Mouse (Mus musculus) neural tube, embryonic 11.5 days (tissue): ENCODE data around the gene Xylt1. TPM values are rescaled to one million over a fixed set of nuclear protein-coding genes. Genes with fewer than 3 reads are reported as not detected.
A peak's percentile ranks its signal among the peaks of the same experiment; 100 is the strongest.

ENCODE experiments used
- ATAC-seq: fragments of 200-750 bp; cut with Nextera tagmentation; 2 replicates; pipeline ENCODE4 v1.8.0; 2017; ENCODE audit warnings: moderate number of reproducible peaks, mild to moderate bottlenecking, moderate TSS enrichment, moderate library complexity; ENCODE audit not compliant: insufficient read depth, low FRiP score, low TSS enrichment
- DNase-seq: peaks from one replicate; pipeline ENCODE4 v3.0.0-alpha.2; 2015; ENCODE audit warnings: low spot score
- H3K27ac ChIP-seq: fragments of 300-500 bp; sonication (generic); 2 replicates; pipeline ENCODE4 v1.5.1; 2014; ENCODE audit warnings: low read depth, mild to moderate bottlenecking, low read length
- H3K27me3 ChIP-seq: fragments of 300-500 bp; sonication (generic); 2 replicates; pipeline ENCODE4 v1.6.1; 2014; ENCODE audit warnings: mild to moderate bottlenecking, low read length, mixed read lengths; ENCODE audit not compliant: control insufficient read depth, insufficient read depth
- H3K36me3 ChIP-seq: fragments of 300-500 bp; sonication (generic); 2 replicates; pipeline ENCODE4 v1.6.1; 2014; ENCODE audit warnings: mild to moderate bottlenecking, low read length, moderate library complexity, mixed read lengths; ENCODE audit not compliant: control insufficient read depth, insufficient read depth
- H3K4me1 ChIP-seq: fragments of 300-500 bp; sonication (generic); 2 replicates; pipeline ENCODE4 v1.6.1; 2014; ENCODE audit warnings: low read length, mixed read lengths; ENCODE audit not compliant: control insufficient read depth, insufficient read depth
- H3K4me2 ChIP-seq: fragments of 300-500 bp; sonication (generic); 2 replicates; pipeline ENCODE4 v1.6.1; 2014; ENCODE audit warnings: low read depth, mild to moderate bottlenecking, moderate library complexity
- H3K4me3 ChIP-seq: fragments of 300-500 bp; sonication (generic); 2 replicates; pipeline ENCODE4 v1.5.1; 2014; ENCODE audit warnings: low read depth, low read length
- H3K9ac ChIP-seq: fragments of 300-500 bp; sonication (generic); 2 replicates; pipeline ENCODE4 v1.6.1; 2014; ENCODE audit warnings: mild to moderate bottlenecking, low read length
- H3K9me3 ChIP-seq: fragments of 300-500 bp; sonication (generic); 2 replicates; pipeline ENCODE4 v1.6.1; 2016; ENCODE audit warnings: low read length; ENCODE audit not compliant: control insufficient read depth
- WGBS: fragments of 180-500 bp; shearing (Covaris S2); extraction: QIAGEN DNeasy Blood & Tissue Kit; methylation state at CpG from one replicate; pipeline ENCODE4 v1.1.7; 2014; 5-methylcytosine and 5-hydroxymethylcytosine counted together
- polyA plus RNA-seq: library from polyadenylated mRNA; unstranded; fragments of >200 nt; fragmentation: Nextera tagmentation; extraction: Ambion mirVana; gene quantifications from 2 replicates; pipeline ENCODE4 v1.2.1, GENCODE M21; 2014

Gene Xylt1
- polyA plus RNA-seq, 1 experiment from 2014 or later: 1.6 TPM

DNA sequence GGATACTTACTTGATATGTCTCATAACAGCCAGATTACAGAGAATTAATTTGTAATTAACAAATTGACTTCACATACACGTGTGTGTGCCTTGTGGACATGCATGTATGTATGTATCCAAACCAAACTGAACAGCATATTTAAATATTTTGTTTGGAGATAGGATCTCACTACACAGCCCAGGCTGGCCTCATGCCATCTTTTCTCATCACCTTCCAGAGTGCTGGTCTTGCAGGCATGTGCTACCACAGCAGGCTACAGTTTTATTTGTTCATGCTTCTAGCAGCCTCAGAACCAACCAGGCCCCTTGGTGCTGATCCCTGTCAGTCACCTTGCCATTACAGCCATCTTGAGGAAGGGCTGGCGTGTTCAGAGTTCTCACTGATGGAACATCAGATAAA, 233.6 kb downstream of the Xylt1 start:
- no peak for DNase-seq
- H3K9ac ChIP-seq: no peak overlapping the region
- no peak overlapping the region for H3K4me3 ChIP-seq
- no peak overlapping the region for H3K4me2 ChIP-seq
- WGBS: 90% methylated on average over 2 of the region's 2 CpGs
- H3K4me1 ChIP-seq: peaks cover 12% of the 10 kb centered on the region; the same call in 1 of the 2 replicates
- no peaks in the 10 kb centered on the region for H3K27me3 ChIP-seq
- no peak for ATAC-seq
- no peak overlapping the region for H3K27ac ChIP-seq
- no peaks in the 10 kb centered on the region for H3K36me3 ChIP-seq
- no peaks in the 10 kb centered on the region for H3K9me3 ChIP-seq

GRCm38 (mm10) chr7:117614851-117615250, 234.1 kb downstream of the Xylt1 start:
- no peaks in the 10 kb centered on the region for H3K27me3 ChIP-seq
- no peak overlapping the region for H3K9ac ChIP-seq
- no peaks in the 10 kb centered on the region for H3K36me3 ChIP-seq
- WGBS: 88% methylated on average over 5 of the region's 5 CpGs
- no peak for ATAC-seq
- DNase-seq: no peak
- peaks cover 17% of the 10 kb centered on the region; the same call in 1 of the 2 replicates for H3K4me1 ChIP-seq
- no peak overlapping the region for H3K4me3 ChIP-seq
- no peak overlapping the region for H3K27ac ChIP-seq
- H3K9me3 ChIP-seq: no peaks in the 10 kb centered on the region
- H3K4me2 ChIP-seq: no peak overlapping the region

- no peak overlapping the region for H3K27ac ChIP-seq
- H3K9me3 ChIP-seq: no peaks in the 10 kb centered on the region
- H3K4me3 ChIP-seq: no peak overlapping the region
- ATAC-seq (no peak), DNase-seq (no peak)
- H3K36me3 ChIP-seq: no peaks in the 10 kb centered on the region
- no peaks in the 10 kb centered on the region for H3K27me3 ChIP-seq
- no peak overlapping the region for H3K9ac ChIP-seq
- H3K4me1 ChIP-seq: peaks cover 17% of the 10 kb centered on the region; the same call in 1 of the 2 replicates
- no peak overlapping the region for H3K4me2 ChIP-seq
- 68% methylated on average over 5 of the region's 5 CpGs for WGBS
Observed at GRCm38 (mm10) chr7:117616277-117616676, 235.5 kb downstream of the Xylt1 start.

DNA sequence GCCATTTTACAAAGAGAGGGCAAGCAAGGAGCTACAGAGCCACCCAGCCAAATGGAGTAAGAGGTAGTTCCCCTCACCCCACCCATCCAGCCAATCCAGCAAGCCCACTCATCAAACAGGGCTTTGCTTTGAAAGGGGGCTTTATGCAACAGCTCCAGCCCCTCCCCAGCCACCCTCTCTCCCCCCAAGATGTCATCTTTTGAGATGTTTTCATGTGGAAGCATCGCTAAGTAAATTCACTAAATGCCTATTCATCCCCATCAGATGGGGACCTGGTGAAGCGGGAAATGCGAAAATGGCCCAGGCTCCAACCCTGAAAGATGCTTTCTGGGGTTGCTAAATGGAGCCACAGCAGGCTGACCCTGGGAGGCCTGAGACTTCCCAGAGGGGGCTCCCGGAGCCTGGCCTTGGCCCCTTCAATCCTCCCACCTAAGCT, 238.0 kb downstream of the Xylt1 start:
- H3K36me3 ChIP-seq: no peaks in the 10 kb centered on the region
- H3K27ac ChIP-seq: no peak overlapping the region
- DNase-seq (peak; percentile 64), ATAC-seq (peak; percentile 79)
- H3K27me3 ChIP-seq: no peaks in the 10 kb centered on the region
- H3K9me3 ChIP-seq: no peaks in the 10 kb centered on the region
- H3K9ac ChIP-seq: no peak overlapping the region
- WGBS: 36% methylated on average over 4 of the region's 4 CpGs
- no peak overlapping the region for H3K4me3 ChIP-seq
- H3K4me2 ChIP-seq: no peak overlapping the region
- H3K4me1 ChIP-seq: peaks cover 17% of the 10 kb centered on the region; the same call in 1 of the 2 replicates

DNA sequence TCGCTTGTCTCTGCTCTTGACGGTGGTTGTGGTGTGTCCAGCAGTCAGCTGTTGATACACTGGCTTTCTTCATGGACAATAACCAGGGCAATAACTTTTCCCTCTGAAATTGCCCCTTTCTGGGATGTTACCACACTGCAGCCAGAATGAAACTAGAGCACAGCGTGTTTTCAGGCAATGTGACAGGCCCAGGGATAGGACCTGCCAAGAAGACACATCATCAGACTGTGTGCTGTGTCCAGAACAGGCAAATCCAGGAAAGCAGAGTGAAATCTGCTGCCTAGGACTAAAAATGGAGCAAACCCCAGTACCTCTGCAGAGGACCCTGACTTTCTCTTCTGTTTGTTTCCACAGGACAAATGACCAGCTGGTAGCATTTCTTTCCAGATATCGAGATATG, 240.8 kb downstream of the Xylt1 start:
- peaks cover 17% of the 10 kb centered on the region; the same call in 1 of the 2 replicates for H3K4me1 ChIP-seq
- WGBS: 84% methylated on average over 4 of the region's 4 CpGs
- H3K27ac ChIP-seq: no peak overlapping the region
- no peaks in the 10 kb centered on the region for H3K9me3 ChIP-seq
- no peak overlapping the region for H3K4me3 ChIP-seq
- DNase-seq (no peak), ATAC-seq (no peak)
- H3K27me3 ChIP-seq: no peaks in the 10 kb centered on the region
- no peak overlapping the region for H3K4me2 ChIP-seq
- no peaks in the 10 kb centered on the region for H3K36me3 ChIP-seq
- H3K9ac ChIP-seq: no peak overlapping the region

DNA sequence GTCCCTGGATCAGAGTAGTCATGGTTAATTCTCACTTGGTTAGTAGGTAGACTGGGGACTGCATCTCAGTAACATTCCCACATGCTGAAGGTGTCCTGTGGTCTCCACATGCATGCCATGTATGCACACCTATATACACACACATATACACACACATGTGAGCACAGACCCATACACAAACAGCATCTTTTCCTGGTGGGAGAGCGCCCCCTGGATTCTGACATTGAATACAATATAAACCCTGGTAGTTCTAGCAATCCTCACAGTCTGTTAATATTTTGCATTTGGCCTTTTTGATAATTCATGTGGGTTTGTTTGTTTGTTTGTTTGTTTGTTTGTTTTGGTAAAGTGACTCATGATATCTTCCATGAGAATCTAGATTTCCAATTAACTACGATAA, 242.0 kb downstream of the Xylt1 start:
- no peak overlapping the region for H3K4me3 ChIP-seq
- DNase-seq: no peak

GRCm38 (mm10) chr7:117628791-117629190, 248.0 kb downstream of the Xylt1 start:
- ATAC-seq (no peak), DNase-seq (no peak)
- H3K9me3 ChIP-seq: no peaks in the 10 kb centered on the region
- H3K27ac ChIP-seq: no peak overlapping the region
- no peaks in the 10 kb centered on the region for H3K27me3 ChIP-seq
- no peak overlapping the region for H3K9ac ChIP-seq
- 68% methylated on average over 3 of the region's 3 CpGs for WGBS
- no peaks in the 10 kb centered on the region for H3K4me1 ChIP-seq
- H3K36me3 ChIP-seq: no peaks in the 10 kb centered on the region
- no peak overlapping the region for H3K4me3 ChIP-seq
- no peak overlapping the region for H3K4me2 ChIP-seq

More for the DNA sequence above, 242.0 kb downstream of the Xylt1 start:
- Histone ChIP-seq H3K9me3 (no peaks in the 10 kb centered on the region), H3K27me3 (no peaks in the 10 kb centered on the region), H3K27ac (no peak overlapping the region), H3K4me2 (no peak overlapping the region), H3K4me1 (peaks cover 17% of the 10 kb centered on the region; the same call in 1 of the 2 replicates), H3K36me3 (no peaks in the 10 kb centered on the region), H3K9ac (no peak overlapping the region)
- 80% methylated on average over 2 of the region's 2 CpGs for WGBS
- ATAC-seq: no peak

DNA sequence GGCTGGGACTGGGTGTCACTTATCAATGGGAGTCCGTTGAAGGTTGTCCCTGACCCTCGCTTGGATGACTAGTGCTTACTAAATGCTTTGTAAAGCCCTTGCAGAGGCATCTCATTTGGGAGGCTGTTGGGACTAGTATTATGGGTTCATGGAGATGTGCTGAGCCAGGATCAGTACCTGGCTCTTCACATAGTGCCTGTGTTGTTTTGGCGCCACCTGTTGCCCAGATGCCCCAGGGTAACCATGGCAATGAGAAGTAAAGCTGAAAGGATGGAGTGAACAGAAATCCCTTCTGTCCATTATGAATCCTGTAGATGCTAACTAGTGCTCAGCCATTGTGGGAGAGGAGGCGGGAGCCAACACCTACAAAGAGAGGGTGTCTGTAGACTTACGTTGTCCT, 249.9 kb downstream of the Xylt1 start:
- Histone ChIP-seq H3K9me3 (no peaks in the 10 kb centered on the region), H3K4me3 (no peak overlapping the region), H3K9ac (no peak overlapping the region), H3K27ac (no peak overlapping the region), H3K4me2 (no peak overlapping the region), H3K27me3 (no peaks in the 10 kb centered on the region), H3K36me3 (no peaks in the 10 kb centered on the region), H3K4me1 (no peaks in the 10 kb centered on the region)
- DNase-seq (no peak), ATAC-seq (no peak)
- WGBS: 63% methylated on average over 5 of the region's 5 CpGs

- DNase-seq (no peak), ATAC-seq (no peak)
- no peaks in the 10 kb centered on the region for H3K9me3 ChIP-seq
- H3K4me2 ChIP-seq: no peak overlapping the region
- H3K27me3 ChIP-seq: no peaks in the 10 kb centered on the region
- WGBS: 73% methylated on average over 4 of the region's 4 CpGs
- no peak overlapping the region for H3K9ac ChIP-seq
- H3K27ac ChIP-seq: no peak overlapping the region
- no peak overlapping the region for H3K4me3 ChIP-seq
- no peaks in the 10 kb centered on the region for H3K36me3 ChIP-seq
- H3K4me1 ChIP-seq: no peaks in the 10 kb centered on the region
Observed at GRCm38 (mm10) chr7:117635584-117635983, 254.8 kb downstream of the Xylt1 start.
